ENCODE assay signal across 8 mouse cellular contexts in the genomic region with DNA sequence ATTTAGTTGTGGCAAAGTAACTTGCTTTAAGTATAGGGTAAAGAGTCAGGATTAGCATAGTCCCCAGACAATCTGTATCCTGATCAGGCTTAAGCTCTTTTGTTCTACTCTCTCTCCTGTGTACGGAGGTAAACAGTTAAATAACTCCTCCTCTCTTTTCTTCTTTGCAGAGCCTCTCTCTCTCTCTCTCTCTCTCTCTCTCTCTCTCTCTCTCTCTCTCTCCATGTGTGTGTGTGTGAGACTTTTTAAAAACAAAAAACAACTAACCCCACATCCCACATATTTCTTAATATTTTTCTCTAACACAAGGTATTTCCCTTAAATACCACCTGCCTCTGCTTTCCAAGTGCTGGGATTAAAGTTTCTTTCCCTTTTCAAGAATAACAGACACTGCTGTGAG. TPM values are rescaled to one million over a fixed set of nuclear protein-coding genes. Genes with fewer than 3 reads are reported as not detected.
A peak's percentile ranks its signal among the peaks of the same experiment; 100 is the strongest.
DNase-seq lines count a peak whose midpoint lies in the region; ATAC-seq and TF ChIP-seq lines count a peak whose summit lies in the region.

No protein-coding gene starts in this region.

- peaks cover 97% of the 10 kb centered on the region for H3K79me2 ChIP-seq in C2C12 (ENCODE audit: control insufficient read depth, insufficient read depth)

- WGBS in heart, embryonic 10.5 days = 45% methylated on average over 1 of the region's 1 CpGs
- 0% methylated on average over 1 of the region's 1 CpGs for WGBS in forebrain, embryonic 16.5 days
- 5% methylated on average over 1 of the region's 1 CpGs for WGBS in liver, postnatal 0 days (ENCODE audit: insufficient replicate concordance)

- H3K79me3 ChIP-seq in C2C12 (ENCODE audit: low read depth) = peaks cover 78% of the 10 kb centered on the region

- TF ChIP-seq EP300 in liver, postnatal 0 days (IDR thresholded peaks at IDR 0.05; ENCODE audit: low read depth) = no peak

- peak overlapping the region; percentile 100; the same call in 1 of the 2 replicates for H3K27ac ChIP-seq in heart, embryonic 10.5 days
- no peak overlapping the region for H3K27ac ChIP-seq in forebrain, embryonic 16.5 days (ENCODE audit: low read length)
- peak overlapping the region; percentile 99 for H3K27ac ChIP-seq in liver, postnatal 0 days (ENCODE audit: low read depth)

- H3K4me1 ChIP-seq in heart, embryonic 10.5 days = peaks cover 15% of the 10 kb centered on the region
- H3K4me1 ChIP-seq in forebrain, embryonic 16.5 days (replicated peaks; ENCODE audit: control insufficient read depth, insufficient read depth, low read length) = peaks cover 21% of the 10 kb centered on the region
- peaks cover 30% of the 10 kb centered on the region for H3K4me1 ChIP-seq in liver, postnatal 0 days (ENCODE audit: insufficient read depth)

- peak overlapping the region; percentile 98; the same call in 1 of the 2 replicates for H3K9ac ChIP-seq in forebrain, embryonic 16.5 days (replicated peaks; ENCODE audit: low read depth, low read length)
- H3K9ac ChIP-seq in liver, postnatal 0 days (replicated peaks) = peak overlapping the region; percentile 99

- no peak for DNase-seq in heart, embryonic 10.5 days (ENCODE audit: low spot score)
- DNase-seq in heart, postnatal 25 days (ENCODE audit: low spot score) = no peak
- DNase-seq in liver, postnatal 0 days = no peak
- no peak for DNase-seq in ovary, postnatal 10 days (ENCODE audit: low spot score)
- no peak for DNase-seq in urinary bladder, postnatal 36 days (ENCODE audit: low spot score in 2 of 2)
- DNase-seq in embryo, embryonic 11 days = no peak

- intact Hi-C loops in heart, postnatal 25 days (cut with DNase I) = no loop called here

- no peaks in the 10 kb centered on the region for H3K9me3 ChIP-seq in heart, embryonic 10.5 days
- H3K9me3 ChIP-seq in forebrain, embryonic 16.5 days (ENCODE audit: control insufficient read depth, low read length) = no peaks in the 10 kb centered on the region
- no peaks in the 10 kb centered on the region for H3K9me3 ChIP-seq in liver, postnatal 0 days (ENCODE audit: low read length)

- no peaks in the 10 kb centered on the region for H3K27me3 ChIP-seq in heart, embryonic 10.5 days (ENCODE audit: insufficient read depth, poor library complexity, severe bottlenecking)
- H3K27me3 ChIP-seq in C2C12 (ENCODE audit: control insufficient read depth, insufficient read depth, insufficient read length) = no peaks in the 10 kb centered on the region
- H3K27me3 ChIP-seq in forebrain, embryonic 16.5 days (replicated peaks; ENCODE audit: control insufficient read depth, insufficient read depth, low read length) = no peaks in the 10 kb centered on the region
- H3K27me3 ChIP-seq in liver, postnatal 0 days (ENCODE audit: insufficient read depth, low read length) = no peaks in the 10 kb centered on the region

- ATAC-seq in forebrain, embryonic 16.5 days = no peak
- no peak for ATAC-seq in liver, postnatal 0 days

- H3K36me3 ChIP-seq in heart, embryonic 10.5 days = peaks cover 17% of the 10 kb centered on the region; the same call in 1 of the 2 replicates
- peaks cover 20% of the 10 kb centered on the region for H3K36me3 ChIP-seq in C2C12 (ENCODE audit: control insufficient read depth, insufficient read depth)
- no peaks in the 10 kb centered on the region for H3K36me3 ChIP-seq in forebrain, embryonic 16.5 days (ENCODE audit: control insufficient read depth, insufficient read depth)
- peaks cover under 1% of the 10 kb centered on the region for H3K36me3 ChIP-seq in liver, postnatal 0 days (replicated peaks; ENCODE audit: insufficient read depth, low read length)

- H3ac ChIP-seq in C2C12 (ENCODE audit: control insufficient read depth, insufficient read length, low read depth) = no peak overlapping the region

- H3K4me2 ChIP-seq in forebrain, embryonic 16.5 days (ENCODE audit: low read length) = peak overlapping the region; percentile 64
- H3K4me2 ChIP-seq in liver, postnatal 0 days (ENCODE audit: low read depth, low read length) = peak overlapping the region; percentile 79

- TF ChIP-seq CTCF in C2C12 (IDR thresholded peaks at IDR 0.05; ENCODE audit: control insufficient read depth, insufficient read depth, insufficient read length) = no peak
- no peak for TF ChIP-seq CTCF in liver, postnatal 0 days (IDR thresholded peaks at IDR 0.05; ENCODE audit: low read depth)

- peak overlapping the region; percentile 93 for H3K4me3 ChIP-seq in heart, embryonic 10.5 days
- peak overlapping the region; percentile 85 for H3K4me3 ChIP-seq in C2C12 (ENCODE audit: insufficient read depth, poor library complexity, severe bottlenecking)
- H3K4me3 ChIP-seq in forebrain, embryonic 16.5 days (replicated peaks; ENCODE audit: low read length) = peak overlapping the region; percentile 99
- H3K4me3 ChIP-seq in liver, postnatal 0 days (ENCODE audit: low read depth, low read length) = peak overlapping the region; percentile 99

TF ChIP-seq in C2C12, 6 proteins besides CTCF, POLR2A, EP300 and RAD21:
- TF ChIP-seq MYOG (IDR thresholded peaks at IDR 0.05; ENCODE audit: control insufficient read depth, extremely low read depth, insufficient read length) = no peak
TF ChIP-seq in C2C12: peak in this region for 0.

RNA-seq across cellular contexts. Expression of gene Cpsf2, which starts 1.2 kb away (rescaled TPM):
- polyA plus RNA-seq in heart, embryonic 10.5 days (2016; fragmentation: Nextera tagmentation; extraction: Ambion mirVana) = 27.5 and 29.0 TPM in 2 replicates
- 10 to 100 TPM; 13.2 to 13.9 TPM for total RNA-seq in heart, postnatal 25 days (2021)
- 14.3 TPM for polyA plus RNA-seq in C2C12 (2012; fragmentation: generic; extraction: Trizol)
- polyA plus RNA-seq in forebrain, embryonic 16.5 days (2015; fragmentation: Nextera tagmentation; extraction: Ambion mirVana) = 32.4 and 38.0 TPM in 2 replicates
- 11.4 and 12.0 TPM in 2 replicates for polyA plus RNA-seq in liver, postnatal 0 days (2015; fragmentation: Nextera tagmentation; extraction: Ambion mirVana)

RNA-seq across cellular contexts. Expression of gene Atxn3, which starts 16.5 kb away (rescaled TPM):
- polyA plus RNA-seq in heart, embryonic 10.5 days (2016; fragmentation: Nextera tagmentation; extraction: Ambion mirVana) = 8.1 and 8.4 TPM in 2 replicates
- total RNA-seq in heart, postnatal 25 days (2021) = 10 to 100 TPM; 11.1 to 11.5 TPM
- 2.0 TPM for polyA plus RNA-seq in C2C12 (2012; fragmentation: generic; extraction: Trizol)
- 14.3 and 14.4 TPM in 2 replicates for polyA plus RNA-seq in forebrain, embryonic 16.5 days (2015; fragmentation: Nextera tagmentation; extraction: Ambion mirVana)
- 7.4 and 7.6 TPM in 2 replicates for polyA plus RNA-seq in liver, postnatal 0 days (2015; fragmentation: Nextera tagmentation; extraction: Ambion mirVana)
